Mouse (Mus musculus) neural tube, embryonic 11.5 days (tissue): ENCODE results near the gene Mpv17. TPM values are rescaled to one million over a fixed set of nuclear protein-coding genes. Genes with fewer than 3 reads are reported as not detected.

Experiments
- ATAC-seq: fragments of 200-750 bp; cut with Nextera tagmentation; 2 replicates; pipeline ENCODE4 v1.8.0; 2017; ENCODE audit warnings: moderate number of reproducible peaks, mild to moderate bottlenecking, moderate TSS enrichment, moderate library complexity; ENCODE audit not compliant: insufficient read depth, low FRiP score, low TSS enrichment
- DNase-seq: peaks from one replicate; pipeline ENCODE4 v3.0.0-alpha.2; 2015; ENCODE audit warnings: low spot score
- H3K27ac ChIP-seq: fragments of 300-500 bp; sonication (generic); 2 replicates; pipeline ENCODE4 v1.5.1; 2014; ENCODE audit warnings: low read depth, mild to moderate bottlenecking, low read length
- H3K27me3 ChIP-seq: fragments of 300-500 bp; sonication (generic); 2 replicates; pipeline ENCODE4 v1.6.1; 2014; ENCODE audit warnings: mild to moderate bottlenecking, low read length, mixed read lengths; ENCODE audit not compliant: control insufficient read depth, insufficient read depth
- H3K36me3 ChIP-seq: fragments of 300-500 bp; sonication (generic); 2 replicates; pipeline ENCODE4 v1.6.1; 2014; ENCODE audit warnings: mild to moderate bottlenecking, low read length, moderate library complexity, mixed read lengths; ENCODE audit not compliant: control insufficient read depth, insufficient read depth
- H3K4me1 ChIP-seq: fragments of 300-500 bp; sonication (generic); 2 replicates; pipeline ENCODE4 v1.6.1; 2014; ENCODE audit warnings: low read length, mixed read lengths; ENCODE audit not compliant: control insufficient read depth, insufficient read depth
- H3K4me2 ChIP-seq: fragments of 300-500 bp; sonication (generic); 2 replicates; pipeline ENCODE4 v1.6.1; 2014; ENCODE audit warnings: low read depth, mild to moderate bottlenecking, moderate library complexity
- H3K4me3 ChIP-seq: fragments of 300-500 bp; sonication (generic); 2 replicates; pipeline ENCODE4 v1.5.1; 2014; ENCODE audit warnings: low read depth, low read length
- H3K9ac ChIP-seq: fragments of 300-500 bp; sonication (generic); 2 replicates; pipeline ENCODE4 v1.6.1; 2014; ENCODE audit warnings: mild to moderate bottlenecking, low read length
- H3K9me3 ChIP-seq: fragments of 300-500 bp; sonication (generic); 2 replicates; pipeline ENCODE4 v1.6.1; 2016; ENCODE audit warnings: low read length; ENCODE audit not compliant: control insufficient read depth
- WGBS: fragments of 180-500 bp; shearing (Covaris S2); extraction: QIAGEN DNeasy Blood & Tissue Kit; methylation state at CpG from one replicate; pipeline ENCODE4 v1.1.7; 2014; 5-methylcytosine and 5-hydroxymethylcytosine counted together
- polyA plus RNA-seq: library from polyadenylated mRNA; unstranded; fragments of >200 nt; fragmentation: Nextera tagmentation; extraction: Ambion mirVana; gene quantifications from 2 replicates; pipeline ENCODE4 v1.2.1, GENCODE M21; 2014

Gene Mpv17
- polyA plus RNA-seq, 1 experiment from 2014 or later, result 52.2 TPM

DNA sequence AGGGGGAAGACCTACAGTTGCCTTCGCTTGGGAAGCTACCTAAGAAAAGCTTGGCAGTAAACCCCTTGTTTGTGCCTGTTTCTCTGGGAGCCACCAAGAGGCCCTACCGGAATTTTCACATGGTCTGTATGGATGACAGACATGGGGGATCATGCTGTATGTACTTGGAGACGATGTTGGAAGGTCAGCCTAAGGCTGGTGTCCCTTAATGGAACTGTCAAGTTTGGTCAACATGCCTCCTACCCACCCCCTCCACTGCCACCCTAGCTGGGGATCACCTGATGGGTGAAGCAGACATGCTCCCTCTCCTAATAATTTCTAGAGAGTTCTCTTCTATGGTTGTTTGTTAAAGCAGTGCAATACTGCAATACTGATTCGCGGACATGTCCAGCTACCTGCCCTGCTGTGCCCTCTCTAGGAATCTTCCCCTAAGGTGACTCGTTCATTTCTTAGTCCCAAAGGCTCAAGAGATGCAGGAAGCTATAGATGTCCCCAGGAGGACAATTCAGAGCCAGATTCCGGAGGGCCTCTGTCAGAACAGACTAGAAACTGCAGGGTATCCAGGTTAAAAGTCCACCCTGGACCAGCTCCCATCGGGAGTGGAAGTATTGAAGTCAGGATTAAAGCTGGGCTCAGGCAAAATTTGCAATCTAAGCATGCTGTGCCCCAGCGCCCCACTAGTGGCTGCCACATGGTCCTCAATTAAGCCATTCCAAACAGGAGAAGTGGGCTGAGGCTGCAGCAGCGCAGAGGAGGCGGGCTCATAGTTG lies 58.2 kb downstream of the Mpv17 start:
- Histone ChIP-seq H3K9me3 (no peaks in the 10 kb centered on the region), H3K9ac (no peak overlapping the region), H3K4me1 (peaks cover 15% of the 10 kb centered on the region), H3K27ac (no peak overlapping the region), H3K27me3 (peaks cover 63% of the 10 kb centered on the region), H3K4me2 (no peak overlapping the region; the same call in 1 of the 2 replicates), H3K36me3 (no peaks in the 10 kb centered on the region), H3K4me3 (no peak overlapping the region)
- no peak for DNase-seq
- no peak for ATAC-seq
- 20% methylated on average over 11 of the region's 11 CpGs for WGBS

DNA sequence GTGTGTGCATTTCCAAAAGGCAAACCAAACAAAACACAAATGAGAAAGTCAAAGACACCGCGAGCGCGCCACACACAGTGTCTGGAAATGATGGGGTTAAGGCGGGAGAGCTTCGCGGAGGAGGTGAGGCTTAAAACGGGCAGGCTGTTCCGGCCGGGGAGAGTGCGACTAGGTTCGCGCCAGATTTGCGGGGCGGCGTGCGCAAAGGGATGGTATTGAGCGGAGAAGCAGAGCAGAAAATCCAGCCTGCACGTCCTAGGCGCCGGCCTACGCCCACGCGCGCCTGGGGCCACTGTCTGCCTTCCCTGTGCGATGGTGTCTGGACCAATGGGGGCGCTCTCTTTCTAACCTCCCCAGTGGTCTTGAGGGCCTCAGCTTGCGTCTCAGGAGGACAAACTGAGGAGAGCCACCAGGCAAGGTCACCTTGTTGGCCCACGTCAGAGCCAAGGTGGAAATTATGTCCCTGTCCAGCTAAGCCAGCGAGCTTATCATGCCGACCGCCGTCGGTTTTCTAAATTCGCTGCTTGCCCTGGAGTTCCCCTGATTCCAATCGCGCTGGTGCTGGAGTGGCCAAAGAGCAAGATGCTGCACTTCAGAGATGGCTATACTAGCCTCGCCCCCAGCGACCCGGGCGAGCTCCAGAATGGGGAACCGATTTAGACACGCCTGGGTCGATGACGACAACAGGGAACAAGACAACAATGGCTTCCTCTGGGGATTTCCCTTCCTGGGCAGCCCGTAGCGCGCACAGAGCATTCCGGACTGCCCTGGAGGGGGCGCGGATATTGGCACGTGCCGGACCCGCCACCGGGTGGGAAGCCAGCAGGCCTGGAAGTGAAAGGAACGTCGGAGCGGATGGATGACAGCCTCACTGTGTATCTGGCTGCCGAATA lies 59.0 kb downstream of the Mpv17 start:
- ATAC-seq (0 out of 2 replicates have a peak, but pooled peaks have one; percentile 29), DNase-seq (peak; percentile 40)
- H3K4me1 ChIP-seq, result peaks cover 15% of the 10 kb centered on the region
- H3K4me2 ChIP-seq, result peak overlapping the region; percentile 6
- no peaks in the 10 kb centered on the region for H3K36me3 ChIP-seq
- no peaks in the 10 kb centered on the region for H3K9me3 ChIP-seq
- H3K9ac ChIP-seq, result no peak overlapping the region
- H3K27me3 ChIP-seq, result peaks cover 70% of the 10 kb centered on the region
- H3K27ac ChIP-seq, result no peak overlapping the region
- peak overlapping the region; percentile 7; the same call in 1 of the 2 replicates for H3K4me3 ChIP-seq
- WGBS, result under 1% methylated on average over 59 of the region's 59 CpGs

DNA sequence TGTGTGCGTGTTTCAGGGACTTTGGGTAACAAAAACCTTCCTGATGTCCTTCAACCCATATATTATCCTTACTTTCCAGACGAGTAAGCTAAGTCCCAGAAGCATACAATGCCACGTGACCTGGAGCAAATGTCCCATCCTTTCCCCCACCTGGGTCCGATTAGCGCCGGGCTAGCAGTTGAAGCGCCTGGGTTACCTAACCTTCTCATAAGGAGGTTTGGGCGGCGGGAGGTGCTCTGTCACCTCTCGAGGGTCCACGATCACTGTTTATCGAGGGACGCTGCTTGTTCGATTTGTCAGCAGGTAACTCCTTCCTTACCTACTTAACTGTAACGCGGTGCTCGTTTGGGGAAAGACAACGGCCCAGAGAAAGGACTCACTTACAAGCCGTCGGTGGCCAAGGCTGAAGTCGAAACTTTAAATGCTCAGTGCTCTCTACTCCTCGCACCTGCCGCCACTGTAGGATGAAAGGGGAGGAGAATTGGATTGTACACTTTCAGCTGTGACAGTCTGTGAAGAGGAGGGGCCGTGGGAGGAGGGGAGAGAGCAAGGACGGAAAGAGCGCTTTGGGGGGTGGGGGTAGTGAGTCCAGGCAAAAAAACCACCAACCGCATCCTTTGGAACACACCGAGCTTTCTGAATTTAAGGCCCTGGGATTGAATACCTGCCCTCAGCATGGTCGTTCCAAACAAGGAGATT lies 59.8 kb downstream of the Mpv17 start:
- peaks cover 72% of the 10 kb centered on the region for H3K27me3 ChIP-seq
- WGBS, result 3% methylated on average over 28 of the region's 29 CpGs
- H3K4me2 ChIP-seq, result peak overlapping the region; percentile 6
- no peaks in the 10 kb centered on the region for H3K36me3 ChIP-seq
- H3K4me1 ChIP-seq, result peaks cover 15% of the 10 kb centered on the region
- H3K9ac ChIP-seq, result no peak overlapping the region
- ATAC-seq (no peak), DNase-seq (no peak)
- H3K4me3 ChIP-seq, result peak overlapping the region; percentile 7; the same call in 1 of the 2 replicates
- H3K27ac ChIP-seq, result no peak overlapping the region
- H3K9me3 ChIP-seq, result no peaks in the 10 kb centered on the region

DNA sequence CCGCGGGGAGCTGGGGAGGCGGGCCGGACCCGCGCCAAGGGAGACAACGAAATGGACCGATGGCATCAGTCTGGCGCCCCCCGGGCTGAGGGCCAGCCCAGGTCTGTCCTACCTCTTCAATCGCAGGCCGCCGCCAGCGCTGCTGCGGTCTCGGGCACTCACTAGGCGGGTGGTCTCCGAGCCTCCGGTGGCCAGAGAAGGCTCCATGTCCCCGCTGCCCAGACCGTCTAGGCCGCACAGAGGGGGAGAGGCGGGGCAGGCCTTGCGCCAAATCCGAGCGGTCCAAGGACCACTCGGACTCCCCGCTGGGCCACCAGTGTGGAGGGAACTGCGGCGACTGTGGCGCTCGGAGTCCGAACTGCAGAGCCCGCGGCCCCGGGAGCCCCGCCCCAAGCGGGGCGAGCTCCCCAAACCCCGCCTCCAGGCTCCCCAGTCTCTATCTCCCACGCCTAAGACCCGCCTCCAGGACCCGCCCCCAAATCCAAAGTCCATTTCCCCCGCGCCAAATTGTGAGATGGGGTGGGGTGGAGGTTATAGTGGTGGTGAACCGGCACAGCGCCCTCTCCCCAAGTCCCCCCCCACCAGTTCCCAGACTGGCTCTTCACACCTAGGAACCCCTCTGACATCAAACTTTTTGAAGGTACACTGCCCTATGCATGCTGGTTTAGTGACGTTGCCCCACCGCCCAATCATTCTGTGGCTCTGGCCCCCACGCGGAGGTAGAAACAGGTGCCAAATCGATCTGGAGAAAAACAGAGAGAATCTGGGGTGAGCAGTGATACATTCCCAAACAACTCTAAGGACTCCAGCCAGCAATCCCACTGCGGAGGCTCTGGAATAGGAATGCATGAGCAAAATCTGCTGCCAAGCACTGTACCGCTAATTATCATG lies 60.7 kb downstream of the Mpv17 start:
- H3K27me3 ChIP-seq, result peaks cover 76% of the 10 kb centered on the region
- H3K4me3 ChIP-seq, result peak overlapping the region; percentile 41
- no peak overlapping the region for H3K27ac ChIP-seq
- H3K4me2 ChIP-seq, result peak overlapping the region; percentile 45
- no peaks in the 10 kb centered on the region for H3K36me3 ChIP-seq
- peaks cover 15% of the 10 kb centered on the region for H3K4me1 ChIP-seq
- H3K9me3 ChIP-seq, result no peaks in the 10 kb centered on the region
- DNase-seq (peak; percentile 59), ATAC-seq (peak; percentile 58; the same call in 1 of the 2 replicates)
- H3K9ac ChIP-seq, result peak overlapping the region; percentile 63
- WGBS, result under 1% methylated on average over 51 of the region's 54 CpGs

DNA sequence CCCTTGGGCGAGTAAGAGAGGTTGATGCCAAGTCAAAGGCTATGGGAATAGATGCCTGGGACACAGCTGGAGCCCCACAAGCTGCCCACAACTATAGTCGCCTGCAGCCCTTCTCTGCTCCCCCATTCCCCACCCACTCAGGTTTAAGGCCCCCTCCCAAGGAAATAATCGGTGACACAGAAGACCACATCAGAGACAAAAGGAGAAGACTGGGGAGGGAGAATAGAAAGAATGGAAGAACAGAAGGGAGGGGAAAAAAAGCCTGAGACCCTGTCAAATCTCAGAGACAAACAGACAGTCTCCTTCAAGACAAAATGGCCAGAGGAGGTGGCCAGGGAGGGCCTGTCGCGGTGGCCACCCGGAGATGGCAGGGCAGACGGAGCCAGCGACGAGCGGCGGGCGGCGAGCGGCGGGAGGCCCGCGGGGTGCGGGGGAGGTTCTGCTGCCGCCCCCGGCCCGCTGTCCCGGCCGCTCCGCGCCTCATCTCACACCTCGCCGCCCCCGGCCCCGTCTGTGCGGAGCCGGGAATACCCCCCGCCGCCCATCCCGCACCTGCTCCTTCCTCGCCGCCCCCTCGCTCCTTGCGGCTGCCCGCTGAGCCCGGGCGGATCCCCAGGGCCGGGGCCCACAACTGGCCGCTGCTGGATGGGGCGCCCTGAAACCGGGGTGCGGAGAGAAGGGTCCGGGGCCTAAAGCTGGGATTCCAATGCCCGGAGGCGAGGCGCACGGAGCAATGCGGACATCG lies 61.6 kb downstream of the Mpv17 start:
- Histone ChIP-seq H3K36me3 (no peaks in the 10 kb centered on the region), H3K4me1 (peaks cover 15% of the 10 kb centered on the region), H3K27ac (no peak overlapping the region), H3K4me2 (peak overlapping the region; percentile 45), H3K9me3 (no peaks in the 10 kb centered on the region), H3K4me3 (peak overlapping the region; percentile 41), H3K9ac (peak overlapping the region; percentile 63), H3K27me3 (peaks cover 77% of the 10 kb centered on the region)
- WGBS, result 2% methylated on average over 36 of the region's 53 CpGs
- no peak for ATAC-seq
- no peak for DNase-seq

Other genes with a start within 250 kb of the Mpv17 start
- 354 and 368 TPM in 2 replicates for gene Ost4, start 246.5 kb downstream of the Mpv17 start, polyA plus RNA-seq
- gene Emilin1, start 240.8 kb downstream of the Mpv17 start, polyA plus RNA-seq, result 59.7 and 69.8 TPM in 2 replicates
- 7.9 and 9.6 TPM in 2 replicates for gene Khk, start 232.8 kb downstream of the Mpv17 start, polyA plus RNA-seq
- 8.6 and 9.1 TPM in 2 replicates for gene Cgref1, start 208.7 kb downstream of the Mpv17 start, polyA plus RNA-seq
- 101 and 108 TPM in 2 replicates for gene Preb, start 193.9 kb downstream of the Mpv17 start, polyA plus RNA-seq
- gene Tcf23, start 185.6 kb downstream of the Mpv17 start, polyA plus RNA-seq, result not detected in 2 replicates
- 95.1 and 98.5 TPM in 2 replicates for gene Atraid, start 105.9 kb downstream of the Mpv17 start, polyA plus RNA-seq
- gene Slc5a6, start 105.3 kb downstream of the Mpv17 start, polyA plus RNA-seq, result 9.3 and 9.7 TPM in 2 replicates
- 27.9 and 28.2 TPM in 2 replicates for gene Cad, start 99.5 kb downstream of the Mpv17 start, polyA plus RNA-seq
- not detected in 2 replicates for gene Dnajc5g, start 48.0 kb downstream of the Mpv17 start, polyA plus RNA-seq
- 8.1 and 9.2 TPM in 2 replicates for gene Slc30a3, start 46.0 kb downstream of the Mpv17 start, polyA plus RNA-seq
- 0.45 and 0.81 TPM in 2 replicates for gene Trim54, start 37.5 kb downstream of the Mpv17 start, polyA plus RNA-seq
- gene Ucn, start 15.4 kb downstream of the Mpv17 start, polyA plus RNA-seq, result not detected in 2 replicates
- 1.3 and 1.7 TPM in 2 replicates for gene Gm29609, start 25.7 kb upstream of the Mpv17 start, polyA plus RNA-seq
- gene Gtf3c2, start 25.9 kb upstream of the Mpv17 start, polyA plus RNA-seq, result 75.1 and 89.0 TPM in 2 replicates
- 134 and 137 TPM in 2 replicates for gene Snx17, start 39.0 kb upstream of the Mpv17 start, polyA plus RNA-seq
- gene Eif2b4, start 39.2 kb upstream of the Mpv17 start, polyA plus RNA-seq, result 69.6 and 77.7 TPM in 2 replicates
- gene Zfp513, start 48.1 kb upstream of the Mpv17 start, polyA plus RNA-seq, result 6.4 and 7.0 TPM in 2 replicates
- gene Ppm1g, start 66.4 kb upstream of the Mpv17 start, polyA plus RNA-seq, result 162 and 166 TPM in 2 replicates
- gene Nrbp1, start 86.6 kb upstream of the Mpv17 start, polyA plus RNA-seq, result 154 and 163 TPM in 2 replicates
- gene Gm9970, start 87.0 kb upstream of the Mpv17 start, polyA plus RNA-seq, result 0.97 and 1.2 TPM in 2 replicates
- 2.4 and 3.0 TPM in 2 replicates for gene Krtcap3, start 97.4 kb upstream of the Mpv17 start, polyA plus RNA-seq
- gene Ift172, start 136.9 kb upstream of the Mpv17 start, polyA plus RNA-seq, result 33.0 and 36.7 TPM in 2 replicates
- gene Fndc4, start 141.8 kb upstream of the Mpv17 start, polyA plus RNA-seq, result 69.3 and 71.1 TPM in 2 replicates
- not detected in 2 replicates for gene Gckr, start 143.2 kb upstream of the Mpv17 start, polyA plus RNA-seq